26 mouse cellular contexts compared by ENCODE assay signal in genomic region chr6:50646659-50647058, GRCm38 (mm10). TPM values are rescaled to one million over a fixed set of nuclear protein-coding genes. Genes with fewer than 3 reads are reported as not detected.
A peak's percentile ranks its signal among the peaks of the same experiment; 100 is the strongest.
DNase-seq lines count a peak whose midpoint lies in the region; ATAC-seq and TF ChIP-seq lines count a peak whose summit lies in the region.
"Had no signal": no experiment of that assay in that cellular context is flagged by ENCODE, and none has a peak within 500 bp of the region (broad histone marks: within the 10 kb centered on the region; RNA-seq: fewer than 3 reads in every experiment).

No protein-coding gene starts in this region.

- ATAC-seq in cerebellum, adult (ENCODE audit: insufficient number of reproducible peaks, low FRiP score, low TSS enrichment) = peak; percentile 43; the same call in 1 of the 2 replicates
- no peak for ATAC-seq in hindbrain, embryonic 13.5 days (ENCODE audit: low FRiP score)
- no peak for ATAC-seq in erythroid progenitor cell, adult 5-6 weeks (replicated peaks; ENCODE audit: low FRiP score, poor library complexity, severe bottlenecking)
- ATAC-seq: CD4-positive, CD25-positive, alpha-beta regulatory T cell, adult 4 months; forebrain, embryonic 14.5 days; hindbrain, embryonic 16.5 days; inflammation-experienced regulatory T-cells, adult 6 months; intestine, postnatal 0 days; Patski had no signal

- no peaks in the 10 kb centered on the region for H3K27me3 ChIP-seq in cerebellum, adult 2 months (ENCODE audit: control insufficient read depth, insufficient read depth, low read length)
- H3K27me3 ChIP-seq in hindbrain, embryonic 13.5 days = no peaks in the 10 kb centered on the region
- H3K27me3 ChIP-seq: heart, embryonic 13.5 days; Patski had no signal

- no peak overlapping the region for H3K4me2 ChIP-seq in hindbrain, embryonic 13.5 days
- H3K4me2 ChIP-seq: heart, embryonic 13.5 days had no signal

- WGBS in cerebellum, adult 2 months = 38% methylated on average over 3 of the region's 3 CpGs
- WGBS in hindbrain, embryonic 13.5 days = 34% methylated on average over 3 of the region's 3 CpGs

- no peak for TF ChIP-seq POLR2A in cerebellum, adult 2 months (IDR thresholded peaks at IDR 0.05; ENCODE audit: borderline replicate concordance, insufficient read depth, low read length)

- H3K9ac ChIP-seq in hindbrain, embryonic 13.5 days = no peak overlapping the region
- H3K9ac ChIP-seq: heart, embryonic 13.5 days had no signal

- TF ChIP-seq CTCF in cerebellum, adult 2 months (IDR thresholded peaks at IDR 0.05; ENCODE audit: borderline replicate concordance, insufficient read depth, low read depth, low read length) = no peak

- no peaks in the 10 kb centered on the region for H3K9me3 ChIP-seq in hindbrain, embryonic 13.5 days
- H3K9me3 ChIP-seq: forebrain, embryonic 10.5 days; heart, embryonic 13.5 days had no signal

- H3K4me1 ChIP-seq in cerebellum, adult 2 months (ENCODE audit: control insufficient read depth, insufficient read depth, low read length) = peaks cover 23% of the 10 kb centered on the region
- H3K4me1 ChIP-seq in hindbrain, embryonic 13.5 days (replicated peaks) = peaks cover 20% of the 10 kb centered on the region
- H3K4me1 ChIP-seq: heart, embryonic 13.5 days had no signal

- H3K36me3 ChIP-seq in hindbrain, embryonic 13.5 days = no peaks in the 10 kb centered on the region
- H3K36me3 ChIP-seq: forebrain, embryonic 10.5 days; heart, embryonic 13.5 days had no signal

- H3K27ac ChIP-seq in cerebellum, adult 2 months (ENCODE audit: insufficient read depth, low read length) = no peak overlapping the region
- no peak overlapping the region for H3K27ac ChIP-seq in hindbrain, embryonic 13.5 days
- H3K27ac ChIP-seq: forebrain, embryonic 10.5 days; gastrocnemius, adult 2 months; heart, embryonic 13.5 days had no signal

- no peak for DNase-seq in cerebellum, adult 8-10 months
- DNase-seq in kidney, adult 18-20 months = peak; percentile 11
- DNase-seq in kidney, adult 8-10 months = no peak
- peak; percentile 53 to 70 for DNase-seq in cerebellum, adult 2 months
- DNase-seq in cerebellum, postnatal 36 days = peak; percentile 47 to 54
- DNase-seq: adrenal gland, postnatal 10 days; B cell, adult 2 months; gastrocnemius, adult 2 months; gastrocnemius, postnatal 25 days; heart, adult 11 months; heart, postnatal 36 days had no signal

- no peak overlapping the region for H3K4me3 ChIP-seq in cerebellum, adult 2 months (replicated peaks; ENCODE audit: insufficient read depth, low read depth, low read length)
- no peak overlapping the region for H3K4me3 ChIP-seq in hindbrain, embryonic 13.5 days
- H3K4me3 ChIP-seq: forebrain, embryonic 10.5 days; gastrocnemius, adult 2 months; heart, embryonic 13.5 days had no signal

RNA-seq across cellular contexts. Expression of gene Npvf, which starts 7.6 kb away (rescaled TPM):
- 0.13 TPM in 1 of 2 replicates, not detected in the other for polyA plus RNA-seq in cerebellum, adult 2 months (2012; rRNA removed)
- not detected in 2 replicates for polyA plus RNA-seq in hindbrain, embryonic 13.5 days (2015; fragmentation: Nextera tagmentation; extraction: Ambion mirVana)
- not detected in 2 replicates for total RNA-seq in erythroid progenitor cell, adult 5-6 weeks (2015; ENCODE audit: low replicate concordance)
- not detected in 2 replicates for total RNA-seq in erythroid progenitor cell, adult 5-6 weeks (2017; ENCODE audit: low replicate concordance)
- total RNA-seq: adrenal gland, postnatal 10 days; adrenal gland, postnatal 4 days; gastrocnemius, adult 2 months; gastrocnemius, postnatal 25 days; heart, postnatal 36 days; MEL had no signal
- polyA plus RNA-seq: CD4-positive, CD25-positive, alpha-beta regulatory T cell, adult 4 months; forebrain, embryonic 10.5 days; heart, embryonic 13.5 days; heart, postnatal 0 days; hindbrain, embryonic 11.5 days; inflammation-experienced regulatory T-cells, adult 6 months; intestine, postnatal 0 days; Patski had no signal

RNA-seq across cellular contexts. Expression of gene 4921507P07Rik, which starts 50.2 kb away (rescaled TPM):
- 2.7 and 3.2 TPM in 2 replicates for polyA plus RNA-seq in cerebellum, adult 2 months (2012; rRNA removed)
- polyA plus RNA-seq in hindbrain, embryonic 13.5 days (2015; fragmentation: Nextera tagmentation; extraction: Ambion mirVana) = 1.9 and 2.0 TPM in 2 replicates
- total RNA-seq in erythroid progenitor cell, adult 5-6 weeks (2015; ENCODE audit: low replicate concordance) = 2.1 TPM in 1 of 2 replicates, not detected in the other
- not detected in 2 replicates for total RNA-seq in erythroid progenitor cell, adult 5-6 weeks (2017; ENCODE audit: low replicate concordance)

Comparison
In these comparisons a context has a peak if more than half of its experiments do, and no peak if none do; other contexts are left out.
1. DNase-seq: peak in kidney, adult 18-20 months (single experiment), cerebellum, adult 2 months (2 of 2) and cerebellum, postnatal 36 days (2 of 2); none in cerebellum, adult 8-10 months (single experiment) and kidney, adult 8-10 months (0 of 2).